Mouse (Mus musculus) G1E-ER4 (cell line): ENCODE measurements around the gene Lrrk2. TPM values are rescaled to one million over a fixed set of nuclear protein-coding genes. Genes with fewer than 3 reads are reported as not detected.

Experiments
- GATA1 ChIP-seq: IDR thresholded peaks from one replicate; pipeline ENCODE4 v1.8.0; 2012; ENCODE audit warnings: low read length, inconsistent platforms
- polyA plus RNA-seq: library from polyadenylated mRNA; stranded (reverse); fragments of >175 nt; gene quantifications from 2 replicates; pipeline ENCODE4 v1.2.3, GENCODE M21; 2012

Lrrk2 gene
- polyA plus RNA-seq, 1 experiment, result not detected

- TF ChIP-seq GATA1, result no peak
Observed at GRCm38 (mm10) chr15:91665530-91665929, 7.4 kb upstream of the Lrrk2 start.

- no peak for TF ChIP-seq GATA1
Observed at GRCm38 (mm10) chr15:91671216-91671615, 1.8 kb upstream of the Lrrk2 start.

DNA sequence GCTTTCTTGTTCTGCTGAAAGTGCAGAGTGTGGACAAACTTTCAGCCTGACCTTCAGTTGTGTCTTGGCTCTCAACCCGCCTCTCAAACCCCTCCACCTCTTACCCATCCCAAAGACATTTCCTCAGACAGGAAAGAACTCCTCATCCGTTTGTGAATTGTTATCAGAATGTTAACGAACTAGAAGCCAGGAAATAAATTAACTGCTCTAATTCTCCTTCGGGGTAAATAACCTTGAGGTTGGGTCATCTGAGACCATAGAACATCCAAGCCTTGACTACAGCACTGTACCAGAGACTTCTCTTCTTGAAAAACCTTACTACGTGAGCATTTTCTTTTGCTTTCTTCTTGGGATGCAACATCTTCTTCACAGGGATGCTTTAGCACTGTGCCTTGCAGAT, 988 bp upstream of the Lrrk2 start:
- TF ChIP-seq GATA1, result no peak

GRCm38 (mm10) chr15:91673569-91673905, 562 bp downstream of the Lrrk2 start:
- TF ChIP-seq GATA1, result no peak

- TF ChIP-seq GATA1, result no peak
Observed at GRCm38 (mm10) chr15:91680116-91680515, 7.1 kb downstream of the Lrrk2 start.

GRCm38 (mm10) chr15:91685880-91686563, 13.0 kb downstream of the Lrrk2 start:
- no peak for TF ChIP-seq GATA1

GRCm38 (mm10) chr15:91690648-91691047, 17.7 kb downstream of the Lrrk2 start:
- TF ChIP-seq GATA1, result no peak

- TF ChIP-seq GATA1, result no peak
Observed at GRCm38 (mm10) chr15:91693051-91693450, 20.1 kb downstream of the Lrrk2 start.

DNA sequence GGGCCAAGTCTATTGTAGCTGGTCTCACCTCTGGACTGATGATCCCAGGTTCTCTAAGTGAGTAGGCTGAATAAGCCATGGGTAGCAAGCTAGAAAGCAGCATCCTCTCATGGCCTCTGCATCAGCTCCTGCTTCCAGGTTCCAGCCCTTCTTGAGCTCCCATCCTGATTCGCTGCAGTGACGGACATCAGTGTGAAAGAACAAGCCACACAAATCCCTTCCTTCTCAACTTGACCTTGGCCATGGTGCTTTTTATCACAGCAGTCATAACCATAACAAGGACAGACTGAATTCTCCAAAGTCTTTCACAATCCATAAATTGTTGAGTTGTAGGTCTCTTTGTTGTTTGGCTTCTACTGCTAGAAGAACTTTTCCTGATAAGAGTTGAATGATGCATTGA, 20.9 kb downstream of the Lrrk2 start:
- no peak for TF ChIP-seq GATA1

- TF ChIP-seq GATA1, result no peak
Observed at GRCm38 (mm10) chr15:91700841-91701240, 27.9 kb downstream of the Lrrk2 start.

DNA sequence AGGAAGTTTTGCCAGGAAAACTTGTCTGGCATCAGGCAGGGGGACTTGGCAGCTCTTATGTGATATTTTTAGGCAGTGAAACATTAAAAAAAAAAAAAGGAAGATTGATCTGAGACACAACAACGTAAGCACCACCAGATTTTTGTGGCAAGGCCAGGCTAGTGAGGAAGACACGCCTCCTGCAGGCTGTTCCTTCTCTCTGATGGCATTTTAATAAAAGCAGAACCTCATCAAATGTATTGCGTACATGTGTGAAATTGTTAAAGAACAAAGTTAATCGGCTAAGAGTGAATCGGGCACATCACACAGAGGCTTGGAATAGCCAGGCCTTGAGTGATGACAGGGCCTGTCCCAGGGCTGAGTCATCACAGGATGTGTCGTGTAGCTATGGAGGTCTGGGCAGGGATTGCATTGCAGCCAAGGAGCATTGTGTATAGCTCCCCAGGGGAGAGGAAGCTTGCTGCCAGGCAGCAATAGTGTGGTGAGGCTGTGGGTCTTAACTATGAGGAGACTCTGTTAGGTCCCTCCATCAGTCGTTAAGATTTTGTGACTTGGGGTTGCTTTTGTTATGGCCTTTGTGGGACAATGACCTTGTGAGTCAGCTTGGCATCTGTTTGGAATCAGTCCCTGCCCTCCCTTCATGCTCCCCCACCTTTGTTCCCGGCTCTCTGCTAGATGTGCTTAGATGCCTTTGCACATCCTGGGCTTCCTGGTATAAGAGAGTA, 30.2 kb downstream of the Lrrk2 start:
- TF ChIP-seq GATA1, result no peak

DNA sequence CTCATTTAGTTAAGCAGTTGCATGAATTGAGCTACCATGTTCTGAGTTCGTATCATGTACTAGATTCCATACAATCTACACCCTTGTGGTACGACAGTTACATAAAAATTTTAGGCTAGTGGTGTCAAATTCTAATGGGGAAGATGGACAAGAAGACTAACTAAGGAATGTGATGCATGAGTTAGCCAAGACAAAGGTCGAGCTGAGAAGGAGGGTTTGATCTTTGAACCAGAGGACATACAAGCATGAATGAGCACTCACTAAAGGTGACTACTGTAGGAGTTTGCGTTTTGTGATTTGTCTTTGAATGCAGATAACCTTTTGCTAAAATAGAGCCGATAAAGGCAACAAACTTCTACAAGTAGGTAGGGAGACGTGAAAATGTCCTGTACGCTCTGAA, 31.1 kb downstream of the Lrrk2 start:
- no peak for TF ChIP-seq GATA1

- no peak for TF ChIP-seq GATA1
Observed at GRCm38 (mm10) chr15:91709207-91710130, 36.5 kb downstream of the Lrrk2 start.

- TF ChIP-seq GATA1, result no peak
Observed at GRCm38 (mm10) chr15:91735216-91735922, 62.4 kb downstream of the Lrrk2 start.

DNA sequence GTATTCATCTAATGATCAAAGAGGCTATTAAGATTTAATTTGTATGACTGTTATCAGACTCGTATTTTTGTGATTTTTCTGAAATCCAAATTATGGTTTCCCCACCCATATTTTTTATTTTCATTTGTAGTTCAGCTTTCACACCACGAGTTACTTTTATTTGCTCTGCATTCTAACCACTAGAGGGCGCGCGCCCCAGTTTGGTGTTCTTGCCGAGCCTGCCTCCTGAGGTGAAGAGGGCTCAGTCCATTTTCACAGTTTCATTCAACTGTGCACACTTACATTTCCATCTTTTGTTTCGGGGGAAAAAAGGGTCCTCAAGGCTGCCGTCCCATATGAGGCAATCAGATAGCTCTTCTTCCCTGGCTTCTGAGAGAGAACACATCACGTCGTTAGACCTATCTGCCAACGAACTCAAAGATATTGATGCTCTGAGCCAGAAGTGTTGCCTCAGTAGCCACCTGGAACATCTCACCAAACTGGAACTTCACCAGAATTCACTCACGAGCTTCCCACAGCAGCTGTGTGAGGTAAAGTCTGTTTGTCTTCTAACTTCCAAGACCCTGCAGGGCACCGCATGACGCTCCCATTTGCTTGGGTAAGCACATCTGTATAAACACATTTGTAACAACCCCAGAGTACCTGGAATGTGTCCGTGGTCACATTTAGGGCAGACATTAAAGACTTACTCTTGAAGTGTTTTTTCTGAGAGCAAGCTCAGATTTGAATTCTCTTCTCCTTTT, 64.0 kb downstream of the Lrrk2 start:
- TF ChIP-seq GATA1, result no peak

GRCm38 (mm10) chr15:91738808-91739207, 65.8 kb downstream of the Lrrk2 start:
- no peak for TF ChIP-seq GATA1
